Mouse (Mus musculus) liver, adult 2 months (tissue): ENCODE data around the gene Cdkl3. TPM values are rescaled to one million over a fixed set of nuclear protein-coding genes. Genes with fewer than 3 reads are reported as not detected.
A peak's percentile ranks its signal among the peaks of the same experiment; 100 is the strongest.

Source experiments
- DNase-seq: peaks from one replicate; pipeline ENCODE4 v3.0.0-alpha.2; 2011; ENCODE audit warnings: low read depth, low spot score; ENCODE audit errors: extremely low read depth
- H3K27ac ChIP-seq: fragments of 200-500 bp; replicated peaks from 2 replicates; pipeline ENCODE4 v1.5.1; 2012; ENCODE audit warnings: low read depth, mild to moderate bottlenecking, control low read depth, inconsistent platforms, low read length; ENCODE audit not compliant: insufficient read depth
- H3K27me3 ChIP-seq: fragments of 200-500 bp; 2 replicates; pipeline ENCODE4 v1.6.1; 2012; ENCODE audit warnings: mild to moderate bottlenecking, moderate library complexity, low read length, inconsistent platforms; ENCODE audit not compliant: control insufficient read depth, insufficient read depth
- H3K36me3 ChIP-seq: fragments of 200-500 bp; 2 replicates; pipeline ENCODE4 v1.6.1; 2012; ENCODE audit warnings: low read length, inconsistent platforms; ENCODE audit not compliant: control insufficient read depth, insufficient read depth
- H3K4me1 ChIP-seq: fragments of 200-500 bp; 2 replicates; pipeline ENCODE4 v1.6.1; 2011; ENCODE audit warnings: low read length; ENCODE audit not compliant: control insufficient read depth, insufficient read depth
- H3K4me3 ChIP-seq: fragments of 200-500 bp; 2 replicates; pipeline ENCODE4 v1.5.1; 2011; ENCODE audit warnings: low read depth, mild to moderate bottlenecking, control low read depth, low read length, moderate library complexity; ENCODE audit not compliant: insufficient read depth
- H3K79me2 ChIP-seq: fragments of 200-500 bp; 2 replicates; pipeline ENCODE4 v1.6.1; 2012; ENCODE audit warnings: inconsistent platforms, mild to moderate bottlenecking, low read length, moderate library complexity; ENCODE audit not compliant: control insufficient read depth, insufficient read depth
- H3K9ac ChIP-seq: fragments of 200-500 bp; 2 replicates; pipeline ENCODE4 v1.6.1; 2012; ENCODE audit warnings: low read depth, mild to moderate bottlenecking, control low read depth, inconsistent platforms, low read length
- CTCF ChIP-seq: fragments of 200-500 bp; IDR thresholded peaks from 2 replicates; pipeline ENCODE4 v1.5.1; 2011; ENCODE audit warnings: low read depth, low read length, control low read depth
- POLR2A ChIP-seq: fragments of 200-500 bp; IDR thresholded peaks from 2 replicates; pipeline ENCODE4 v1.6.1; 2011; ENCODE audit warnings: low read length, control low read depth; ENCODE audit not compliant: insufficient read depth; ENCODE audit errors: extremely low read depth
- WGBS: fragments of 180-500 bp; shearing (Covaris S2); methylation state at CpG from one replicate; pipeline ENCODE4 v1.1.7; 2018; 5-methylcytosine and 5-hydroxymethylcytosine counted together
- polyA plus RNA-seq: library from polyadenylated mRNA; depleted of rRNA; stranded (reverse); fragments of >200 nt; gene quantifications from 2 replicates; pipeline ENCODE4 v1.2.3, GENCODE M21; 2012
- total RNA-seq: library from RNA; depleted of rRNA; stranded (reverse); fragments of >200 nt; gene quantifications from 2 replicates; pipeline ENCODE4 v1.2.3, GENCODE M21; 2014

The Cdkl3 gene
- total and polyA plus RNA-seq, 2 experiments, result 0.05 to 1.7 TPM

- Histone ChIP-seq H3K4me1 (no peaks in the 10 kb centered on the region; the same call in 1 of the 2 replicates), H3K9ac (no peak overlapping the region), H3K27me3 (no peaks in the 10 kb centered on the region), H3K4me3 (no peak overlapping the region), H3K79me2 (no peaks in the 10 kb centered on the region), H3K27ac (no peak overlapping the region), H3K36me3 (no peaks in the 10 kb centered on the region)
- TF ChIP-seq CTCF, result no peak
- no peak for TF ChIP-seq POLR2A
- no peak for DNase-seq
- 94% methylated on average over 4 of the region's 4 CpGs for WGBS
Measured at GRCm38 (mm10) chr11:52060315-52060714, 56.3 kb downstream of the Cdkl3 start.

DNA sequence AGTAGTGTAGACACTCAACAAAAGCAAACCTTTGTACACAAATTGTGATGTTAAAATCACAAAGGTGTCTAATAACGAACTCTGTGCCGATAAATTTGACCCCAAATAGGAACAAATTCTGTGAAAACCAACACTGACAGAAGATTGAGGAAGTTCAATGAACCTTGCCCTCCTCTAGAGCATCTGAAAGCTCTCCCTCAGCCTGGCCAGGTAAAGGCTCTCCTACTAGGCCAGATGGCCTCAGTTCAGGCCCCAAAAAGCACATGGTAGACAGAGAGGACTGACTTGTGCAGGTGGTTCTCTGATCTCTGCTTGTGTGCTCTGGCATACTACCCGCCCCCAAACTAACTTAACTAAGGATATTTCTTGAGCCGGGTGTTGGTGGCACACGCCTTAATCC lies 58.4 kb downstream of the Cdkl3 start:
- TF ChIP-seq CTCF (no peak), POLR2A (no peak)
- Histone ChIP-seq H3K36me3 (no peaks in the 10 kb centered on the region), H3K9ac (no peak overlapping the region), H3K4me1 (no peaks in the 10 kb centered on the region; the same call in 1 of the 2 replicates), H3K27ac (no peak overlapping the region), H3K79me2 (no peaks in the 10 kb centered on the region), H3K27me3 (no peaks in the 10 kb centered on the region), H3K4me3 (no peak overlapping the region)
- 92% methylated on average over 5 of the region's 5 CpGs for WGBS
- DNase-seq, result no peak

DNA sequence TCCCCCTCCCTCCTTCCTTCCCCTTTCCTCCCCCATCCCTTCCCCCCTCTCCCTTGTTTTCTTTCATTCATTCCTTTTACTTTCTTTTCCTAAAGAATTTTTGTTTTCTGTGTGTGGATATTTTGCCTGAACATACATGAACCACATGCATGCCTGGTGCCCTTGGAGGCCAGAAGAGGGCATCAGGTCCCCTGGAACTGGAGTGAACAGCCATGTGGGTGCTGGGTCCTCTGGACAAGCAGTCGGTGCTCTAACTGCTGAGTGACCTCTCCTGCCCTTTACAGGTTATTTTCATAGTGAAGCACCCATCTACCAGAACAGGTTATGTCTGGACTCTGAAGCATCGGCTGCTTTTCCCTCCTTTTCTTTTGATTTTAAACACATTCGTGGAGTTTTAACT lies 60.4 kb downstream of the Cdkl3 start:
- H3K9ac ChIP-seq, result no peak overlapping the region
- H3K4me1 ChIP-seq, result no peaks in the 10 kb centered on the region; the same call in 1 of the 2 replicates
- 44% methylated on average over 3 of the region's 3 CpGs for WGBS
- DNase-seq, result peak; percentile 37
- no peaks in the 10 kb centered on the region for H3K36me3 ChIP-seq
- no peaks in the 10 kb centered on the region for H3K79me2 ChIP-seq
- H3K4me3 ChIP-seq, result no peak overlapping the region
- TF ChIP-seq CTCF, result peak; percentile 81
- TF ChIP-seq POLR2A, result no peak
- H3K27me3 ChIP-seq, result no peaks in the 10 kb centered on the region
- no peak overlapping the region for H3K27ac ChIP-seq

GRCm38 (mm10) chr11:52065841-52066240 lies 61.8 kb downstream of the Cdkl3 start:
- no peak for TF ChIP-seq CTCF
- TF ChIP-seq POLR2A, result no peak
- no peaks in the 10 kb centered on the region; the same call in 1 of the 2 replicates for H3K4me1 ChIP-seq
- H3K9ac ChIP-seq, result no peak overlapping the region
- peak; percentile 20 for DNase-seq
- H3K27ac ChIP-seq, result no peak overlapping the region
- H3K79me2 ChIP-seq, result no peaks in the 10 kb centered on the region
- 23% methylated on average over 5 of the region's 5 CpGs for WGBS
- no peak overlapping the region for H3K4me3 ChIP-seq
- H3K27me3 ChIP-seq, result no peaks in the 10 kb centered on the region
- H3K36me3 ChIP-seq, result no peaks in the 10 kb centered on the region

- no peak overlapping the region for H3K4me3 ChIP-seq
- H3K79me2 ChIP-seq, result no peaks in the 10 kb centered on the region
- no peak overlapping the region for H3K27ac ChIP-seq
- DNase-seq, result peak; percentile 72
- no peak for TF ChIP-seq POLR2A
- no peak for TF ChIP-seq CTCF
- no peaks in the 10 kb centered on the region for H3K27me3 ChIP-seq
- no peaks in the 10 kb centered on the region for H3K4me1 ChIP-seq
- H3K36me3 ChIP-seq, result no peaks in the 10 kb centered on the region
- WGBS, result 20% methylated on average over 10 of the region's 10 CpGs
- no peak overlapping the region for H3K9ac ChIP-seq
Measured at GRCm38 (mm10) chr11:52071768-52072167, 67.7 kb downstream of the Cdkl3 start.

DNA sequence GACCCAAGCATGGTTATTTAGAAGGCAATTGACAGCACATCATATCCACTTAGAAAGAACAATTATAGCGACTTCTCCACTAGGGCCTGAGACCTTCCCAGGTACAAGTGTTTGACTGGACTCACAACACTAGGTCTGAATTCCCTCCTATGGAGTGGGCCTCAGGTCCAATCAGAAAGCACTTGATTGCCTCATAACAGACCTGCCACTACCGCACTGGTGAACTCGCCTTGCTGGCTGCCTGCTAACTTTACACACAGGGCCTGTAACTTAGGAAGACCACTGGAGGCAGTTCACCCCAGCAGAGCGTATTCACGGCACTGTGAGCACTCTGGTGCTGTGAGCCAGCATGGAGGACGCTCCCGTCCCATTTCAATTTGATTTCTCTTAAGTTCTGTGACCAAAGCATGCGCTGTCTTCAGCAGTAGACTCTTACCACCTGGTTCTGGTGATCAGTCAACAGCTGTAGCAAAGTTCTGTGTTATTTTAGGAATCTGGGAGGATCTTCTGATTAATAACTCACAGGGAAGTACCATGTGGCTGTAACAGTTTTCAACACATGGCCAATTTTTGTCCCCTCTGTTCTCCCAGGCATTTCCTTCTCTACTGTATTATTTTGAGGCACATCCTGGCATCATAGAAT lies 69.6 kb downstream of the Cdkl3 start:
- H3K79me2 ChIP-seq, result no peaks in the 10 kb centered on the region
- H3K9ac ChIP-seq, result no peak overlapping the region
- no peaks in the 10 kb centered on the region for H3K27me3 ChIP-seq
- no peaks in the 10 kb centered on the region for H3K4me1 ChIP-seq
- H3K4me3 ChIP-seq, result no peak overlapping the region
- H3K27ac ChIP-seq, result no peak overlapping the region
- DNase-seq, result no peak
- no peak for TF ChIP-seq POLR2A
- no peak for TF ChIP-seq CTCF
- 83% methylated on average over 8 of the region's 8 CpGs for WGBS
- no peaks in the 10 kb centered on the region for H3K36me3 ChIP-seq
